Mouse (Mus musculus) midbrain, postnatal 0 days (tissue): ENCODE results near the gene Rhot1. TPM values are rescaled to one million over a fixed set of nuclear protein-coding genes. Genes with fewer than 3 reads are reported as not detected.
A peak's percentile ranks its signal among the peaks of the same experiment; 100 is the strongest.

Experiments
- ATAC-seq: fragments of 200-750 bp; cut with Nextera tagmentation; 2 replicates; pipeline ENCODE4 v1.8.0; 2017; ENCODE audit warnings: moderate number of reproducible peaks, mild to moderate bottlenecking, moderate TSS enrichment, moderate library complexity; ENCODE audit not compliant: low FRiP score
- DNase-seq: peaks from one replicate; pipeline ENCODE4 v3.0.0-alpha.2; 2015; ENCODE audit warnings: low spot score
- H3K27ac ChIP-seq: fragments of 300-500 bp; sonication (generic); 2 replicates; pipeline ENCODE4 v1.5.1; 2014; ENCODE audit warnings: low read depth, mild to moderate bottlenecking, low read length, mixed read lengths
- H3K27me3 ChIP-seq: fragments of 300-500 bp; sonication (generic); 2 replicates; pipeline ENCODE4 v1.6.1; 2014; ENCODE audit warnings: low read length, control low read depth, mixed read lengths; ENCODE audit not compliant: insufficient read depth
- H3K36me3 ChIP-seq: fragments of 300-500 bp; sonication (generic); 2 replicates; pipeline ENCODE4 v1.6.1; 2014; ENCODE audit warnings: low read length, control low read depth, mixed read lengths; ENCODE audit not compliant: insufficient read depth
- H3K4me1 ChIP-seq: fragments of 300-500 bp; sonication (generic); 2 replicates; pipeline ENCODE4 v1.6.1; 2014; ENCODE audit warnings: mild to moderate bottlenecking, control low read depth, antibody characterized with exemption, low read length, mixed read lengths; ENCODE audit not compliant: insufficient read depth
- H3K4me2 ChIP-seq: fragments of 300-500 bp; sonication (generic); 2 replicates; pipeline ENCODE4 v1.6.1; 2014; ENCODE audit warnings: low read depth, mild to moderate bottlenecking, low read length, mixed read lengths; ENCODE audit not compliant: poor library complexity, severe bottlenecking
- H3K4me3 ChIP-seq: fragments of 300-500 bp; sonication (generic); 2 replicates; pipeline ENCODE4 v1.5.1; 2014; ENCODE audit warnings: low read depth, mild to moderate bottlenecking, low read length, moderate library complexity
- H3K9ac ChIP-seq: fragments of 300-500 bp; sonication (generic); replicated peaks from 2 replicates; pipeline ENCODE4 v1.6.1; 2014; ENCODE audit warnings: mild to moderate bottlenecking, low read length, moderate library complexity, mixed read lengths; ENCODE audit not compliant: poor library complexity, severe bottlenecking
- H3K9me3 ChIP-seq: fragments of 300-500 bp; sonication (generic); 2 replicates; pipeline ENCODE4 v1.6.1; 2016; ENCODE audit warnings: low read length, control low read depth
- CTCF ChIP-seq: IDR thresholded peaks from 2 replicates; pipeline ENCODE4 v1.5.1; 2016; ENCODE audit warnings: antibody characterized with exemption, mild to moderate bottlenecking
- WGBS: fragments of 180-500 bp; shearing (Covaris S2); extraction: QIAGEN DNeasy Blood & Tissue Kit; methylation state at CpG from one replicate; pipeline ENCODE4 v1.1.7; 2014; 5-methylcytosine and 5-hydroxymethylcytosine counted together
- polyA plus RNA-seq: library from polyadenylated mRNA; unstranded; fragments of >200 nt; fragmentation: Nextera tagmentation; extraction: Ambion mirVana; gene quantifications from 2 replicates; pipeline ENCODE4 v1.2.1, GENCODE M21; 2015
- total RNA-seq: library from RNA; depleted of rRNA; stranded (reverse); fragments of >200 nt; gene quantifications from 2 replicates; pipeline ENCODE4 v1.2.3, GENCODE M21; 2014

Gene Rhot1
- total and polyA plus RNA-seq, 2 experiments from 2014 or later, result 55.1 to 69.5 TPM

DNA sequence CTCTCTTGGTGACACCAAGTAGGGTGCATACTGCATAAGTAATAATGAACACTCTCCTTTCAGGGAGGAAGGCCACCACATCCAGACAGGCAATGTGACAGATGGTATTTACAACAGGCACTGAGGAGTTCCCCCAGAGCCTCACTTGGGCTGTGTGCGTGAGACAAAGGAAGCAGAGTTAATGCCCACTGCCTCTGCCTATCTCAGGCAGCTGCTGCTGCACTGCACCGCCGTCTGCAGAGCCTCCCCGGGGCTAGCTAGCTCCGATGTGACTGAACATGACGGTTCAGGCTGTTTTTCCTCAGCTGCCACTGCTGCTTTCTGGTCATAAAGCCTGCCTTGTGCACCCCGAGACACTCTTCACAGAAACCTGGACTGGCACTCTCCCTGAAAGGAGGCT lies 83.6 kb downstream of the Rhot1 start:
- no peaks in the 10 kb centered on the region for H3K27me3 ChIP-seq
- H3K36me3 ChIP-seq, result no peaks in the 10 kb centered on the region
- H3K9me3 ChIP-seq, result no peaks in the 10 kb centered on the region
- 23% methylated on average over 7 of the region's 7 CpGs for WGBS
- H3K4me1 ChIP-seq, result peaks cover 6% of the 10 kb centered on the region; the same call in 1 of the 2 replicates
- DNase-seq (no peak), ATAC-seq (no peak)
- no peak overlapping the region for H3K4me2 ChIP-seq
- TF ChIP-seq CTCF, result no peak
- no peak overlapping the region for H3K27ac ChIP-seq
- H3K4me3 ChIP-seq, result no peak overlapping the region
- no peak overlapping the region for H3K9ac ChIP-seq

DNA sequence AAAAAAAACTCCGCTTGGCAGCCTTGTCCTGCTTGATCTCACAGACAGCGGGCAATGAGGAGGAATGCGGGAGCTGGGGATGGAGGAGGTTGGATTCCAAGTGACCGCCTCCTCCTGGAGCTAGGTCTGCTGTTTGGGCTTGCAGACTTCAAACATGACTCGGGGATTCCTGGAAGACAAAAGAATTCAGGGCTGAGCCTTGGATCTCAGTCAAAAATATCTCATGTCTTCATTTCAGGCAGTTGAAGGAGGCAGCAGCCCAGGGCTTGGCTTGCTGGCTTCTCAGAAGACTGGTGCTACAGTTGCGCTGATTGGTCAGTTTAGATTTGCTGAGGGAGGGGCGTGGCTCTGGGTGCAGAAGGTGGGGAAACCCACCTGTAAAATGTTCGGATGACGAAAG lies 86.2 kb downstream of the Rhot1 start:
- ATAC-seq, result no peak

DNA sequence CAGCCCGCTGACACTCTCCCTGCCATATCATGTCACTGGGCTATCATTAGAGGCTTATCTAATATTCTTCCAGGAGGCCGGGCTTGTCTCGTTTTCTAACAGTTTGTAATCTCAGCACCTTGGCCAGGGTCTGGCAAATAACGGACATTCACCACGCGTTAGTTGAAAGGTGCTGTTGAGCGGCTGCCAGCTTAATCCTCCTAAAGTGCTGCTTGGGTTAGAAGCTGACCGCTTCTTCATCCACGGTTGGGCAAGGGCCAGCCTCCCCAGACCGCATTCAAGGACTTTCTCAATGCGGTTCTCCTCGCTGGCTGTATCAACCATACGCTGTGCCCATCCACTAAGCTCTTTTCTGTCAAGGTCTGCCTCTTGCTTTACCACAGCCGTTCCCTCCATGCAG lies 87.0 kb downstream of the Rhot1 start:
- 31% methylated on average over 14 of the region's 14 CpGs for WGBS
- no peak for TF ChIP-seq CTCF

More for the DNA sequence above, 86.2 kb downstream of the Rhot1 start:
- peak; percentile 42 for DNase-seq
- WGBS, result 30% methylated on average over 9 of the region's 9 CpGs
- Histone ChIP-seq H3K9ac (no peak overlapping the region), H3K27ac (no peak overlapping the region), H3K4me1 (peaks cover 6% of the 10 kb centered on the region; the same call in 1 of the 2 replicates), H3K4me3 (no peak overlapping the region), H3K9me3 (no peaks in the 10 kb centered on the region), H3K27me3 (no peaks in the 10 kb centered on the region), H3K4me2 (no peak overlapping the region), H3K36me3 (no peaks in the 10 kb centered on the region)
- no peak for TF ChIP-seq CTCF

DNA sequence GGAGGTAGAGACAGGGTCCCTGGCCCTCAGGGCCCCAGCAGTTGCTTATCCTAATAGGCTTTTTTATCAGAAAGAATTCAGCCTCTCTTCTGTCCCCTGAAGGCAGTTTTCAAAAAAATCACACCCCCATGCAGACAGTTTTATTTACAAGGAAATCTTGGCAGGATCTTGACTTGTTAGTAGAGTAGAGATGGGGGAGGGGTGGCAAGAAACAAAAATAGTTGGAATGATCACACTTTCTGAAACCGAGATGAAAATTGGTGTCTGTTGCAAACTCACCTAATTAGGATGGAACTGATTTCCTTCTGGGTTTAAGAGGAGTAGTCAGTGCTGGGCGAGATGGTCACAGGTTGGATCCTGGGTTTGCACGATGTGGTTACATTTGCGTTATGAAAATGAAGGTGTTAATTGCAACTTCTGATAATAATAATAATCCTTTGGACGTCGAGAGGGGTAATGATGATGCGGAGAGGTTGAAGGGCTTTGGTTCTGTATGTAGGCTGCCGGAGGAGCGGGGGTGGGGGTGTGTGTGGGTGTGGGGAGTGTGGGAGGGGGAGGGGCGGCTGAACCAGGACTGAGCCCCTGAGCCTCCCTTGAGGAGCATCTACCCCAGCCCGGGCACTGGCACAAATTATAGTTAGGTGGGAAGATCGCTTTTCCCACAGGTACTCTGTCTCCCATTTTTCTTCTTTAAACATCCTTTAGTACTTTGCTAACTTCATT lies 90.9 kb downstream of the Rhot1 start:
- Histone ChIP-seq H3K27me3 (no peaks in the 10 kb centered on the region), H3K27ac (no peak overlapping the region), H3K4me3 (peak overlapping the region; percentile 72; the same call in 1 of the 2 replicates), H3K9me3 (no peaks in the 10 kb centered on the region), H3K4me1 (peaks cover 8% of the 10 kb centered on the region; the same call in 1 of the 2 replicates), H3K4me2 (peak overlapping the region; percentile 100), H3K9ac (no peak overlapping the region), H3K36me3 (no peaks in the 10 kb centered on the region)
- WGBS, result 8% methylated on average over 12 of the region's 12 CpGs
- DNase-seq, result no peak
- no peak for ATAC-seq
- no peak for TF ChIP-seq CTCF

More for the DNA sequence above, 87.0 kb downstream of the Rhot1 start:
- no peak overlapping the region for H3K4me2 ChIP-seq
- no peaks in the 10 kb centered on the region for H3K27me3 ChIP-seq
- H3K36me3 ChIP-seq, result no peaks in the 10 kb centered on the region
- H3K4me1 ChIP-seq, result peaks cover 6% of the 10 kb centered on the region; the same call in 1 of the 2 replicates
- ATAC-seq (no peak), DNase-seq (no peak)
- no peak overlapping the region for H3K9ac ChIP-seq
- H3K27ac ChIP-seq, result no peak overlapping the region
- H3K9me3 ChIP-seq, result no peaks in the 10 kb centered on the region
- H3K4me3 ChIP-seq, result no peak overlapping the region

DNA sequence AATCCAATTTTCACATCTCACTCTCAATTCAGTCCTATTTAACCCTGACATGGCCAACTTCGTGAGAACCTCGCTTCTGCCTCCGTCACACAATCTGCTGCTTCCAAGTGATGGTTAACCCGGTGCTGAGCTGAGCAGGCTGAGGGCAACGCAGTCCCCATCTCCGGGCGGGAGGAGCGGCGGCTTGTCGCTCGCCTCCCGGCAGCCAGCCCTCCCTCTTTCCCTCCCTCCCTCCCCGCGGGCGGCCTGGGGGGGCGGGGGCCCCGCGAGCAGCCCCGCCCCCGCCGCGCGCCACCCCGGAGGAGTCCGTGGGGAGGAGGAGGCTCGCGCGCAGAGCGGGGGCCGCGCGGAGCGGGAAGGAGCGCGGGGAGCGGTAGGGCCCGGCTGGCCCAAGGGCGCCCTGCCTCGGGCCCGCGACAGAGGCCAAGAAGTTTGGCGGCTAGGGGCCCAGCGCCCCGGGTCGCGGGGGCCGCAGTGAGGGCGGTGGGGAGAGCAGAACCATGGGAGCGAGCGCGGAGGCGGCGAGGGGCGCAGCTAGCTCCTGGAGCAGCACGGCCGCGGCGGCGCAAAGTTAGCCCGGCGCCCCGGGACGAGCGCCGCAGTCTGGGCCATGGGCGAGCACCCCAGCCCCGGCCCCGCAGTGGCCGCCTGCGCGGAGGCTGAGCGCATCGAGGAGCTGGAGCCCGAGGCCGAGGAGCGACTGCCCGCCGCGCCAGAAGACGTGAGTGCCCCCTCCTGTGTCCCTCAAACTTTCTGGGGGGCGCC lies 91.9 kb downstream of the Rhot1 start, which contains the start of gene Rhbdl3:
TSS of gene Rhbdl3 (plus strand) at position 362 of the 765 bp plus-strand sequence.
- H3K27ac ChIP-seq, result no peak within 1 kb of the TSS
- no peaks in the 10 kb centered on the region for H3K36me3 ChIP-seq
- DNase-seq (peak; percentile 48), ATAC-seq (peak; percentile 35; the same call in 1 of the 2 replicates)
- H3K4me3 ChIP-seq, result peak within 1 kb of the TSS; percentile 72
- no peaks in the 10 kb centered on the region for H3K27me3 ChIP-seq
- peak within 1 kb of the TSS; percentile 100 for H3K4me2 ChIP-seq
- peaks cover 8% of the 10 kb centered on the region; the same call in 1 of the 2 replicates for H3K4me1 ChIP-seq
- H3K9me3 ChIP-seq, result no peaks in the 10 kb centered on the region
- no peak for TF ChIP-seq CTCF
- H3K9ac ChIP-seq, result peak within 1 kb of the TSS; percentile 55
- WGBS, result under 1% methylated on average over 42 of the region's 81 CpGs
